Mouse (Mus musculus) limb, embryonic 14.5 days (tissue): Measurements from ENCODE around the gene Prrt4. TPM values are rescaled to one million over a fixed set of nuclear protein-coding genes. Genes with fewer than 3 reads are reported as not detected.

Source experiments
- ATAC-seq: fragments of 200-750 bp; cut with Nextera tagmentation; 2 replicates; pipeline ENCODE4 v1.8.0; 2017; ENCODE audit warnings: low read depth, moderate number of reproducible peaks, moderate TSS enrichment; ENCODE audit not compliant: low FRiP score
- DNase-seq: peaks from one replicate; pipeline ENCODE4 v3.0.0-alpha.2; 2015; ENCODE audit warnings: low spot score
- H3K27ac ChIP-seq: fragments of 300-500 bp; sonication (generic); replicated peaks from 2 replicates; pipeline ENCODE4 v1.5.1; 2014; ENCODE audit warnings: low read depth, mild to moderate bottlenecking, low read length, moderate library complexity, mixed read lengths
- H3K27me3 ChIP-seq: fragments of 300-500 bp; sonication (generic); 2 replicates; pipeline ENCODE4 v1.6.1; 2014; ENCODE audit warnings: low read length, mixed read lengths; ENCODE audit not compliant: control insufficient read depth, insufficient read depth
- H3K36me3 ChIP-seq: fragments of 300-500 bp; sonication (generic); 2 replicates; pipeline ENCODE4 v1.6.1; 2014; ENCODE audit warnings: mild to moderate bottlenecking, low read length, moderate library complexity, mixed read lengths; ENCODE audit not compliant: control insufficient read depth, insufficient read depth
- H3K4me1 ChIP-seq: fragments of 300-500 bp; sonication (generic); 2 replicates; pipeline ENCODE4 v1.6.1; 2014; ENCODE audit warnings: antibody characterized with exemption, low read length, mixed read lengths; ENCODE audit not compliant: control insufficient read depth, insufficient read depth
- H3K4me2 ChIP-seq: fragments of 300-500 bp; sonication (generic); replicated peaks from 2 replicates; pipeline ENCODE4 v1.6.1; 2014; ENCODE audit warnings: low read depth, mild to moderate bottlenecking, low read length, moderate library complexity; ENCODE audit not compliant: severe bottlenecking
- H3K4me3 ChIP-seq: fragments of 300-500 bp; sonication (generic); replicated peaks from 2 replicates; pipeline ENCODE4 v1.5.1; 2014; ENCODE audit warnings: low read length
- H3K9ac ChIP-seq: fragments of 300-500 bp; sonication (generic); 2 replicates; pipeline ENCODE4 v1.6.1; 2014; ENCODE audit warnings: mild to moderate bottlenecking, low read depth, low read length, moderate library complexity; ENCODE audit not compliant: severe bottlenecking
- H3K9me3 ChIP-seq: fragments of 300-500 bp; sonication (generic); 2 replicates; pipeline ENCODE4 v1.6.1; 2016; ENCODE audit warnings: low read length; ENCODE audit not compliant: control insufficient read depth
- POLR2A ChIP-seq: fragments of 200-500 bp; IDR thresholded peaks from 2 replicates; pipeline ENCODE4 v1.8.0; 2012; ENCODE audit warnings: inconsistent platforms, mild to moderate bottlenecking, moderate library complexity, borderline replicate concordance; ENCODE audit not compliant: insufficient read depth, insufficient read length; ENCODE audit errors: extremely low read depth
- WGBS: fragments of 180-500 bp; shearing (Covaris S2); extraction: QIAGEN DNeasy Blood & Tissue Kit; methylation state at CpG from one replicate; pipeline ENCODE4 v1.1.7; 2014; 5-methylcytosine and 5-hydroxymethylcytosine counted together
- polyA plus RNA-seq, 2 experiments: library from polyadenylated mRNA; depleted of rRNA in 1 of 2; stranded (reverse) in 1 of 2; unstranded in 1 of 2; fragments of >200 nt; fragmentation: Nextera tagmentation in 1 of 2; extraction: Ambion mirVana in 1 of 2; gene quantifications; 2 replicates each; pipeline versions ENCODE4 v1.2.1 to v1.2.3; 2012 to 2014

The Prrt4 gene
- polyA plus RNA-seq, 2 experiments: 0.92 to 1.2 TPM

DNA sequence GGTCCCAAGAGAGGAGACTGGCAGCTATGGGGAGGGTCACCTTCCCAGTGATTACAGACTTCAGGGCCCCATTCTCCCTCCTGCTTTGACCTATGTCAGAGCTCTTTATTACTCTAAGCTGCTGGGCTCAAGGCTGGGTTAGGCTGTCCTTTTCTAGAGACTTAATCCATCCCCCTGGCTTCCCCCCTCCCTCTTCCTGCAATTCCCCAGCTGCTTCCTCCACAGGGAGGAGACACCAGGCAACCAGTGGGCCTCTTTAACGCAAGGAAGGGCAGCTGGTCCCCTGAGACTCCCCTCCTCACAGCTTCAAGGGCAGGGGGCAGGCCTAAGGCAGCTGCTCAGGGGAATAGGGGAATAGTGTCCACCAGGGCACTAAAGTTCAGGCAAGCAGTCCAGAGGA is 34.9 kb upstream of the Prrt4 start:
- H3K36me3 ChIP-seq: no peaks in the 10 kb centered on the region
- ATAC-seq: no peak
- peaks cover 26% of the 10 kb centered on the region for H3K4me1 ChIP-seq
- H3K27ac ChIP-seq: no peak overlapping the region
- TF ChIP-seq POLR2A: no peak
- H3K27me3 ChIP-seq: peaks cover 16% of the 10 kb centered on the region
- no peaks in the 10 kb centered on the region for H3K9me3 ChIP-seq
- WGBS: 8% methylated on average over 1 of the region's 1 CpGs
- no peak overlapping the region for H3K4me3 ChIP-seq
- DNase-seq: no peak
- H3K4me2 ChIP-seq: no peak overlapping the region
- no peak overlapping the region for H3K9ac ChIP-seq

DNA sequence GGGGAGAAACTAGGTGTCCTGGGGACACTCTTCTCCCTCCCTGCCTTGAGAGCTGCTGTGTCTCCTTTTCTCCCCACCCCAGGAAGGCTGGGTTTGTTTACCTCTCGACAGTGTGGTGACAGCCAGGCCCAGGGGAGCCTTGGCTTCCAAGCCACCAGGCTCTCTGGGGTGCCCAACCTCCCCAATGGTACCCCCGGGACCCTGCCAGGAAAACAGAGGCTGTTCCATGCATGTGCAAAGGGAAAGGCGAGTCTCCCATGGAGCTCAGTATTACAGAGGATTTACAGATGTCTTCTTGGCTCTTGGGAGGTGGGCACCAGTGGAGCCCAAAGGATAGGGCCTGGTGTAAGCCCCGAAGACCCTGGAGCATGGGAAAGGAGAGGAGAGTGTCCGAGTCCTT is 34.1 kb upstream of the Prrt4 start:
- DNase-seq (no peak), ATAC-seq (no peak)
- H3K27me3 ChIP-seq: peaks cover 16% of the 10 kb centered on the region
- peaks cover 5% of the 10 kb centered on the region; the same call in 1 of the 2 replicates for H3K36me3 ChIP-seq
- no peak overlapping the region for H3K27ac ChIP-seq
- H3K4me2 ChIP-seq: no peak overlapping the region
- H3K9ac ChIP-seq: no peak overlapping the region
- no peaks in the 10 kb centered on the region for H3K9me3 ChIP-seq
- TF ChIP-seq POLR2A: no peak
- H3K4me1 ChIP-seq: peaks cover 26% of the 10 kb centered on the region
- H3K4me3 ChIP-seq: no peak overlapping the region
- WGBS: 58% methylated on average over 5 of the region's 5 CpGs

DNA sequence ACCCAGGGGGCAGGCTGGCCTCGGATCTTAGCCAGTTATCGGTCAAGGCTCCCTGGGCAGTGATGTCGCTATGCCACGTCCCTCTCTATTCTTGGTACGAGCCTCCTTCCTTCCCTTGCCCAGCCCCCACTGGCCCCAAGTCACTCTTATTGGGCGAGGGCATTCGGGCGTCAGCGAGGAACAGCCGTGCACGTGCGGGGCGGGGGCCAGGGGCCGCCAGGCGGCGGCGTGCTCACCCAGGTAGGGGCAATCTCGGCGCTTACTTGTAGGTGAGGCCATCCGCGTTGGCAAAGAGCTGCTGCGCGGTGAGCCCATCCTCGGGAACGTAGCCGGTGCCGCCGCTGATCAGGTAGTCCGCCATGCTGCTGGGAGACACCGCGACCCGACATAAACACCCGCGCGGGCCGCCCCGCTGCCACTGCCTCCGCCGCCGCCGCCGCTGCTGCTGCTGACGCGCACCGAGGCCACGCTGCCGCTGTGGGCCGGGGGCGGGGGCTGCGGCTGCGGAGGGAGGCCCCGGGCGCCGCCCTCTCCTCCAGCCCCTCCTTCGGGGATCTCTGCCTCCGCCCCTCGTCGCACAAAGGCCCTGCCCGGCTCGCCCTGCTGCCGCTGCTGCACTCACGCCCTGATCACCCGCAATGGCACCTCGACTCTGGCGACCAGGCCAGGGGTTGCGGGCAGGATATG is 32.6 kb upstream of the Prrt4 start:
- Histone ChIP-seq H3K4me1 (peaks cover 26% of the 10 kb centered on the region), H3K27ac (peak overlapping the region; percentile 34), H3K9me3 (no peaks in the 10 kb centered on the region), H3K4me3 (peak overlapping the region; percentile 70), H3K36me3 (peaks cover 6% of the 10 kb centered on the region; the same call in 1 of the 2 replicates), H3K27me3 (peaks cover 16% of the 10 kb centered on the region), H3K9ac (peak overlapping the region; percentile 72), H3K4me2 (peak overlapping the region; percentile 88)
- peak; percentile 91; the same call in 1 of the 2 replicates for TF ChIP-seq POLR2A
- ATAC-seq (peak; percentile 90), DNase-seq (peak; percentile 78)
- WGBS: under 1% methylated on average over 56 of the region's 66 CpGs

DNA sequence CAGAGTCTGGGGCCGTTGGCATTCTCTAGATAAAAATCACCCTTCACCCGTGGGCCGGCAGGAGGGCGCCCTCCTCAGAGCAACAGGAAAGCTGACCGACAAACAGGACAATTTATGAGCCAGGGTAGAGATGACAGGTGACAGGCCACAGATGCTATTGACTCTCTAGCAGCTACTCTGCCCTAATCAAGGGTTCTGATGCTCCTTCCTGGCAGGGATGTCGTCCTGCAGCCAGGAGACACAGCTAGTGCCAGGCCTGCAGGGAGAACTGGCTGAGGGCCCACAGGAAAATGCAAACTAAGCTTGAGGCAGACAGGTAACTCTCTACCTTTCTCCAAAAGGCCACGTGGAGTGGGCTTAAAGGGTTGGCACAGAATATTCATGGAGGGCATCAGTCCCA is 31.8 kb upstream of the Prrt4 start:
- H3K4me1 ChIP-seq: peaks cover 22% of the 10 kb centered on the region

DNA sequence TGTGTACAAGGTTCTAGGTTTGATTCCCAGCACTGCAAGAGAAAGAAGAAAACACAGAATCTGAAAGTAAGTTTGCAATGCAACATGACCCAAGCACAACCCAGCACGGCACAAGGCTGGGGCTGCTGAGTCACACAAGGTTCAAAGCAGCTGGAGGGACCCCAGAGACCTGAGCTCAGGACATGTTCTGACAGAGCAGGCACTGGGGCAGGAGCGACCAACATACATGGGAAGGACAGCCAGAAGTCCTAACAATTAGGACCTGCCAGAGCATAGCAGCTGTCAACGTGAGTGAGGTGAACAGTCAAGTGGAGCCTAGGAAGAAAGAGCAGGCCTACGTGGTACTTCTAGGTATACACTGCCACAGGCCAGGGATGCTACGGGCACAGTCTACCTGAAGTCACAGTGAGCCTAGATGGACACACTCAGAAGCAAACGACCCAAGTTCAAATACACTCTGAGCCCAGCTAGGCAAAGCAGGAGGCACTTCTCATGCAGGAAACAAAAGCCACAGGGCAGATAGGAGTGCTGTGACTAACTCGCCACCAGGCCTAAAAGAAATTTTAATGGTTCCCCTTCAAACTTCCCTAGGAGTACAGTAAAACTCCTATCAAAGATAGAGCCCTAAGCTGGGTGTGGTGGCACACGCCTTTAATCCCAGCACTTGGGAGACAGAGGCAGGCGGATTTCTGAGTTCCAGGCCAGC is 31.0 kb upstream of the Prrt4 start:
- 79% methylated on average over 9 of the region's 9 CpGs for WGBS
- ATAC-seq (no peak), DNase-seq (no peak)
- Histone ChIP-seq H3K9me3 (no peaks in the 10 kb centered on the region), H3K4me3 (no peak overlapping the region), H3K27ac (no peak overlapping the region), H3K9ac (no peak overlapping the region), H3K4me1 (peaks cover 17% of the 10 kb centered on the region), H3K36me3 (peaks cover 16% of the 10 kb centered on the region), H3K4me2 (0 out of 2 replicates have a peak overlapping the region, but pooled peaks have one; percentile 88), H3K27me3 (peaks cover 15% of the 10 kb centered on the region)
- TF ChIP-seq POLR2A: no peak

More for the DNA sequence above, 31.8 kb upstream of the Prrt4 start:
- Histone ChIP-seq H3K4me3 (peak overlapping the region; percentile 70), H3K9me3 (no peaks in the 10 kb centered on the region), H3K9ac (peak overlapping the region; percentile 72), H3K4me2 (peak overlapping the region; percentile 88), H3K27me3 (peaks cover 16% of the 10 kb centered on the region), H3K27ac (no peak overlapping the region), H3K36me3 (peaks cover 12% of the 10 kb centered on the region)
- WGBS: 16% methylated on average over 7 of the region's 7 CpGs
- ATAC-seq (no peak), DNase-seq (no peak)
- TF ChIP-seq POLR2A: no peak
